Mouse (Mus musculus) bone marrow, adult 2 months (tissue): ENCODE data around the gene Akr1c21.
"Not testable (repeated sequence)": the region's sequence is repeated elsewhere in the genome, so short reads cannot be mapped to it uniquely, and the experiment has no call there.

ENCODE experiments used
- CTCF ChIP-seq: fragments of 200-500 bp; IDR thresholded peaks from 2 replicates; pipeline ENCODE4 v1.5.1; 2011; ENCODE audit warnings: low read length, control low read depth; ENCODE audit not compliant: control insufficient read depth, insufficient read depth
- POLR2A ChIP-seq: fragments of 200-500 bp; IDR thresholded peaks from 2 replicates; pipeline ENCODE4 v1.6.1; 2011; ENCODE audit warnings: low read depth, mild to moderate bottlenecking, control low read depth, low read length, borderline replicate concordance; ENCODE audit not compliant: control insufficient read depth

DNA sequence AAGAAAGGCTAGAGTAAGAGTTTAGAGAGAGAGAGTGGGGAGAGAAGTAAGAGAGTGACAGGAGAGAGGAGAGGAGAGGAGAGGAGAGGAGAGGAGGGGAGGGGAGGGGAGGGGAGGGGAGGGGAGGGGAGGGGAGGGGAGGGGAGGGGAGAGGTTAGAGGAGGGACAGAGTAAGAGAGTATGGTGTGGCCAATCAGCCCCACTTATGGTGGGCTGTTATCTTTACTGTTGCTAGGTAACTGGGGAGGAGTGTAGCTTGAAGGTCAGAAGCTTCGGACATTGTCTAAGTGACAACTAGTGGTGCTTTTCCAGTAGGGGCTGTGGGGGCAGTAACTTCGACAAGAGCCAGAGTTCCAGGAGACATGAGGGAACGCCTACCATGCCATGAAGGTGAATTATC, 29.6 kb downstream of the Akr1c21 start:
- TF ChIP-seq CTCF, POLR2A: not testable (repeated sequence)
